Mouse (Mus musculus) cerebellum, adult 11-12 months (tissue): ENCODE results near the gene Nrgn.

Experiments used
- DNase-seq: peaks from one replicate; pipeline ENCODE4 v3.0.0; 2022

Nrgn gene

GRCm38 (mm10) chr9:37554279-37554678, 1.6 kb upstream of the Nrgn start:
- no peak for DNase-seq

GRCm38 (mm10) chr9:37551751-37552531, 763 bp downstream of the Nrgn start:
- no peak for DNase-seq

- DNase-seq: no peak
Measured at GRCm38 (mm10) chr9:37550435-37550834, 2.3 kb downstream of the Nrgn start.

GRCm38 (mm10) chr9:37546889-37547288, 5.8 kb downstream of the Nrgn start:
- no peak for DNase-seq

GRCm38 (mm10) chr9:37545847-37546452, 6.8 kb downstream of the Nrgn start:
- no peak for DNase-seq

- DNase-seq: no peak
Measured at GRCm38 (mm10) chr9:37545166-37545610, 7.5 kb downstream of the Nrgn start.

GRCm38 (mm10) chr9:37544447-37545165, 8.1 kb downstream of the Nrgn start:
- DNase-seq: peak; percentile 53

- no peak for DNase-seq
Measured at GRCm38 (mm10) chr9:37543869-37544440, 8.7 kb downstream of the Nrgn start.

- DNase-seq: no peak
Measured at GRCm38 (mm10) chr9:37541851-37542642, 10.7 kb downstream of the Nrgn start.

- DNase-seq: no peak
Measured at GRCm38 (mm10) chr9:37540701-37541575, 11.8 kb downstream of the Nrgn start.

GRCm38 (mm10) chr9:37540226-37540625, 12.5 kb downstream of the Nrgn start:
- DNase-seq: no peak

- no peak for DNase-seq
Measured at GRCm38 (mm10) chr9:37539170-37540025, 13.3 kb downstream of the Nrgn start, which contains the start of gene Vsig2. Gene Vsig2, plus strand, starts transcription at chr9:37539255.

GRCm38 (mm10) chr9:37537658-37538250, 14.9 kb downstream of the Nrgn start:
- no peak for DNase-seq

- no peak for DNase-seq
Measured at GRCm38 (mm10) chr9:37536851-37537250, 15.9 kb downstream of the Nrgn start.

- peak; percentile 58 for DNase-seq
Measured at GRCm38 (mm10) chr9:37530888-37531705, 21.6 kb downstream of the Nrgn start.

- peak; percentile 69 for DNase-seq
Measured at GRCm38 (mm10) chr9:37530031-37530887, 22.4 kb downstream of the Nrgn start.

GRCm38 (mm10) chr9:37528225-37528970, 24.3 kb downstream of the Nrgn start:
- no peak for DNase-seq
